Mouse (Mus musculus): Measurements from ENCODE around the gene Sat1.
"Not testable (repeated sequence)": the region's sequence is repeated elsewhere in the genome, so short reads cannot be mapped to it uniquely, and the experiment has no call there.

The Sat1 gene

GRCm38 (mm10) chrX:155216271-155216670 lies at the start of gene Sat1:
Sat1 (minus strand) TSS chrX:155216449.
- in situ Hi-C loops (cut with MboI, MseI) = loop anchor here (5.0 kb wide), 1 partner anchor 46 kb away; the partner anchor contains the start of gene Acot9

GRCm38 (mm10) chrX:155262915-155263252 lies 46.6 kb upstream of the Sat1 start:
- in situ Hi-C loops (cut with MboI, MseI) = loop anchor here (5.0 kb wide), 1 partner anchor 46 kb away; the partner anchor contains the start of gene Sat1

DNA sequence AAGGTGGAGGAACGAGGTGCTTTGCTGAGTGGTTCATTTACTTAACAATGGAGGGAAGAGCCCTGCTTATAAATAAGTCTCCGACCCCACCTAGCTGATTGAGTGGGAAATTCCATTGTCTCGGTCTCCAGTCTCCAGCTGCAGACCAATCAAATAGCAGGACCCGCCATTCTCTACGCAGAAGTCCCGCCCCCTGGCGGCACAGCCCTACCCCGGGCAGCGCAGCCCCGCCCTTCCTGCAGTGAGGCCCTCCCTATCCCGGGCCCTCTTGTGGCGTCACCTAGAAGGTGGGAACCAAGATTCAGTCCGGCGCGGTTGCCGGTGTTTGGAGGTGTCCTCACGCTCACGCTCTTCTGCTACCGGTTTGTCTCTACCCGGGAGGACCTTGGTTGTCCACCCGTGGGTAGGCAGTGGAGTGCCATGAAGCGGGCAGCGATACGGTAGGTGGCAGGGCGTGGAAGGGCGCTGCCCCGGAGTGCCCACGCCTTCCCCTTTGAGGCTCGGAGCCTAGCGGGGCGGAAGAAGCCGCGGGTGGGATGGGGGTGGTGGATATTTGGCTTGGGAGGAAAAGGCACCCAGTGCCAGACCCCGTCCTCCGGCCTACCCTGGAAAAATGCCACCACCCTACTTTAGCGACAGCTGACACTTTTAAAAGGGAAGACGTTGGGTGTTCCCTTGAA lies 46.1 kb upstream of the Sat1 start, which contains the start of gene Acot9:
Acot9 (plus strand) TSS at position 209 of the 680 bp plus-strand sequence.
- in situ Hi-C loops (cut with MboI, MseI) = loop anchor here (5.0 kb wide), 1 partner anchor 45 kb away; the partner anchor contains the start of gene Sat1

- in situ Hi-C loops (cut with MboI, MseI) = no loop called here
Observed at GRCm38 (mm10) chrX:155256856-155257255, 40.6 kb upstream of the Sat1 start.

DNA sequence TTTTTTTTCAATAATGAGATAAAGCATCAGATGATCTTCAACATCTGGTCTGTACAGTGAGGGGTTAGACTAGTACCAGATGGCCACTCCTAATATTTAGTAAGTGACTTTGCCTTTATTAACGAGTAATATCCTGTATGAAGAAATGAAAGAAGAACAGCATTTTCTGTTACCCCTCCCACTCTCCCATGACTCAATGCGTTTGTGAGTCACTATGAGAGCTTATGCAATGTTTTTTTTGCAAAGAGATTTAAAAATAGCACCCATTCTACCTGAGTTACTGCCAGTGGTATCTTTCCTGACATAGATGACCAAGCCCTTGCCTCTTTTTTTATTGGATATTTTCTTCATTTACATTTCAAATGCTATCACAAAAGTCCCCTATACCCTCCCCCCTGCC lies 2.0 kb upstream of the Sat1 start:
- in situ Hi-C loops (cut with MboI, MseI) = loop anchor here (5.0 kb wide), 1 partner anchor 44 kb away; the partner anchor contains the start of gene Acot9

- in situ Hi-C loops (cut with MboI, MseI) = loop anchor here (5.0 kb wide), 1 partner anchor 47 kb away; the partner anchor contains the start of gene Acot9
Observed at GRCm38 (mm10) chrX:155215501-155216248, 574 bp downstream of the Sat1 start.

- in situ Hi-C loops (cut with MboI, MseI) = loop anchor here (5.0 kb wide), 1 partner anchor 48 kb away; the partner anchor contains the start of gene Acot9
Observed at GRCm38 (mm10) chrX:155214291-155215136, 1.7 kb downstream of the Sat1 start.

- in situ Hi-C loops (cut with MboI, MseI) = no loop called here
Observed at GRCm38 (mm10) chrX:155208671-155209070, 7.6 kb downstream of the Sat1 start.

- in situ Hi-C loops (cut with MboI, MseI) = not testable (repeated sequence)
Observed at GRCm38 (mm10) chrX:155205436-155205835, 10.8 kb downstream of the Sat1 start.

DNA sequence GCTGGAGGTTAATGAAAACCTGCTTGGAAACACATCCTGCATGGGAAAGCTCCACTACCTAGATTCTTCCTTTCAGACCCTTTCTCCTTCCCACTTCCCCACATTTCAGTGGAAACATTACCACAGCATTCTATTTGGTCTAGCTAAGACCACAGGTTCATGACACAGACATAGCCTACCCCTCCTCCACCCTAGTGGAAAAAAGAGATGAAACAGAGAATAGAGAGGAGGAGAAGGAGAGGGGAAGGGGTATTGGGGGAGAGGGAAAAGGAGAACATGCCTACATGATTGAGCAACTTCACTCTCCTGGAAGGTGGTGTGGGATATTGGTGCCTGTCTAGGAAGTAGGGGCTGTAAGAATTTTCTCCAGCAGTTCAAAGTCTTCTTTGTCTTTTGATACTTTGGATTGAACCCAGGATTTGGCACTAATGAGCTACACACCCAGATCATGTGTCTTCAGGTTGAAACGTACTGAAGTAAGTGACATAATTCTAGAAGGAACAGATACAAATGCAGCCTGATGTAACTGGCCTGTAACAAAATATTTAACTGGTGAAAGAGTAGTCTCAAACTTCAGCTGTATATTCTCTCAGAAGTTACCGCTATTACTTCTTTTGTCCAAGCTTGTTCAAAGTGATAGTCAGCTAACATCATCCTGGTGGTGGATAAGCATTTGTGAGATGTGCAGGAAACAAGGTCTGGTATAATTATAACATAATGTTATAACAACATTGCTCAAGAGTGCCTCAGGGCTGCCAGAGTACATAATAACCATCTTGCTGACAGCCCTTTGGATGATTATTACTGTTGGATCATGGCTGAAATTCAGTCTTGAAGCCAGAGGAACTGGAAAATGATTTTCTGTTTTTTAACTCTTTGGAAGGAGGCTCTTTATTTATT lies 13.6 kb downstream of the Sat1 start:
- in situ Hi-C loops (cut with MboI, MseI) = no loop called here

DNA sequence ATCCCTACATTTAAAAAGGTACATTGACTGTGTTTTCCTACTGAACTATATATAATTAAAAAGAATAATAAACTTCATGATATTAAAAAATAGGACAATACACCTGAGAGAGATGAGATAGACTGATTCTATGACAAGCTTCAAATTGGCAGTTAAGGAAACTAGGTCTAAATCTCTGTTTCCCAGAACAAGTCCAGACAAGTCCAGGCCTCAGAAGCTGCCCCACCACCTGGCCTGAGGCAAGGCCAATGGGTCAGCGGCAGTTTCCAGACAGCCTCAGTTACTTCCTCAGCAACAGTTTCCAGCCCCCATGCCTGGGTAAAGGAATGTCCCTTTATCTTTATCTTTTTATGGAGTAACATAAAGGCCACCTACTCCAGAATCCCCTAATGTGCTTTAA lies 14.4 kb downstream of the Sat1 start:
- in situ Hi-C loops (cut with MboI, MseI) = no loop called here

- in situ Hi-C loops (cut with MboI, MseI) = no loop called here
Observed at GRCm38 (mm10) chrX:155194979-155195378, 21.3 kb downstream of the Sat1 start.

- in situ Hi-C loops (cut with MboI, MseI) = no loop called here
Observed at GRCm38 (mm10) chrX:155193732-155194443, 22.4 kb downstream of the Sat1 start.

DNA sequence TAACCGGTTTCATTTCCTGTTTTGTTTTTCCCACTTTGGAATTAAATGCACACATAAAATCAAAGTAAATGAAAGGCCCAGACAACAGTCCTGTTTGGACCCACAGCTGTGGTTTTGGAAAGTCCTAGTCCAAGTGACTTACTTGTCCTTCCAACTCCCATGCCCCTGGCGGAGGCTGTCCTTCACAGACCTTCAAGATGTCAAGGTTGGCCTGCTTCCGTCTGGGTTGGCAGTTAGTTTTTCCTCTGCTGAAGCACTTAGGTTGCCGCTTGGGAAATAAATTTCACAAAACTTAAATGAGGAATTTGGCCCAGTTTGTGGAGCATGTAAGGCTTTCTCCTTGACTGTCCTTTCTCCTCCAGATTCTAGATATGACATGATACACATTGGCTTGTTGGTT lies 24.3 kb downstream of the Sat1 start:
- in situ Hi-C loops (cut with MboI, MseI) = no loop called here

DNA sequence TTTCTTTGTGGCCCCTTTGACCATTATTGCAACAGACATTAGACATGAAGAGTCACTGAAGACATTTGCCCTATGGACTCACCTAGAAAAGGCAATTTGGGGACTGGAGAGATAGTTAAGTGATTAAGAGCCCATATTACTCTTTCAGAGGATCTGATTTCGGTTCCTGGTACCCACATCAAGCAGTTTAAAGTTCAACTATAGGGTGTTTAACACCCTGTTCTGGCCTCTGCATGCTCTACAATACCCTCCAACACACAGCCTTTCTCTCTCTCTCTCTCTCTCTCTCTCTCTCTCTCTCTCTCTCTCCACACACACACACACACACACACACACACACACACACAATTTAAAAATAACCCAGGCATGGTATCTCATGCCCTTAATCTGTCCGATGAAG lies 38.6 kb downstream of the Sat1 start:
- in situ Hi-C loops (cut with MboI, MseI) = no loop called here

- in situ Hi-C loops (cut with MboI, MseI) = no loop called here
Observed at GRCm38 (mm10) chrX:155177230-155177629, 39.0 kb downstream of the Sat1 start.

DNA sequence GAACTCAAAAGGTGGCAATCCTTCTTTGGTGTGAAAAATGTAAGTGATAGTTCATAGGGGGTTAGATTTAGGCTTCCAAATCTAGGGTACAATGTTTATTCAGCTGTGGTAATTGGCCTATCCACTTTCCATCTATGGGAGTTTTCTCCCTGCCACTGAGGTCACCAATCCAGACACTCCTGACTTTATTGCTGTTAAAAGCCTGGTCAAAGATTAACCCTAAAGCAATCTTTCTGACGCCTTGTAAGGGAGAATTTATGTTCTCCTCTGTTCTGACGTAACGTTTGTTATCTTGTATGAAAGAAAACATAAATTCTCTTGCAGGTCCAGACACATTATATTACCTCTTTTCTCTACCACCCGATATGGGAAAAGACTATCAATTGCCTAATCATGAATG lies 40.7 kb downstream of the Sat1 start:
- in situ Hi-C loops (cut with MboI, MseI) = no loop called here

DNA sequence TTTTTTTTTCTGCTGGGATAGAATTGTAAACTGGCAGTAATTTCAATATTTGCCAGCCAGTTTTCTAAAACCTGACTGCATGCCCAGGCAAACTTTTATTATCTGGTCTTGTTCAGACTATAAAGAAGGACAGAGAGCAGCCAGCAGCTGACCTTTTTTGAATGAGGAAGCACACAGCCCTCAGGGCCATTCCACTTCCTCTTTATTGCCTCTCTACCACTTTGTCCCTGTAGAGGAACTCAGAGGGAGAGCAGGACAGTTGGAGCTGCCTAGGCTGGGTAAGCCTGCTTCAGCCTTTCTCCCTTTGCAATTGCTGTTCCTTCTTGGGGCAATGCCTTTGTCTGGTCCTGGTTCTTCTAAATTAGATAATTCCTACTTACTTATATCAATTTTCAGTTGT lies 43.9 kb downstream of the Sat1 start:
- in situ Hi-C loops (cut with MboI, MseI) = no loop called here

DNA sequence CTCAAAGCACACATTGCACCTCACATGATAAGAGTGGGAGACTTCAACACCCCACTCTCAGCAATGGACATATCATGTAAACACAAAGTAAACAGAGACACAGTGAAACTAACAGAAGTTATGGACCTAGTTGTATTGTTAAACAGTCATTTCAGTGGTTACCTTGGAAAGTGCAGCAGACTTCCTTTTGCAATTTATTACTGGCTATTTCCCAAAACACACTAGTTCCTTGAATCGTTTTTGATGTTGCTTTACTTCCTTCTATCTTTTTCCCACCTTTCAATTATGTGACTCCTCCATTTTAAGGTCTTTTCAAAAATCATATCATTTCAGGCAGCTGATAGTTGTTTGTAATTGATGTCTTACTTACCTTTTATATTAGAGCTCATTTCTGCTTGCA lies 44.5 kb downstream of the Sat1 start:
- in situ Hi-C loops (cut with MboI, MseI) = no loop called here

DNA sequence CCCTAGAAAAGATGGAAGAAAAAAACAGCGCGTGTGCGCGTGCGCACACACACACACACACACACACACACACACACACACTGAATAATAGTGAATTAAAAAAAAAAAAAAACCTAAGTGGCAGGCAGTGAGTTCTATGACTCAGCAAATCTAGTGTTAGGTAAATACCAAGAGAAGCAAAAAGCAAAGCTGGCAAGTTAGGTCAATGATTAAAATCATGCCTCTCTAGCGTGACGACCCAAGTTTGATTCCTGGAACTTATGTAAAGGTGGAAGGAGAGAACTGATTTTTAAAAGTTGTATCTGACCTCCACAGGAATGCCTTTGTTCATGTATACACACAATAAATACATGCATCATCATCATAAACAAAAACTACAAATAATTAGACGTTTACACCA lies 46.4 kb downstream of the Sat1 start:
- in situ Hi-C loops (cut with MboI, MseI) = no loop called here

Data from T-helper 2 cell (primary cell).